Mouse (Mus musculus) left cerebral cortex, postnatal 4 days (tissue): ENCODE measurements at regions not wholly inside any gene's neighbourhood (a gene's known extent, or its start where the extent isn't known, plus 50 kb on each side); places are given as distances from the start of the nearest gene placed in this dataset.

ENCODE experiments used
- microRNA-seq: library from miRNA; unstranded; fragments of <30 nt; microRNA quantifications from one replicate; pipeline ENCODE4 v1.2.0, GENCODE M21; 2022

Small RNA genes lying in the stretch of these regions (microRNA-seq; reads per million reads assigned to microRNA genes)
- 1.8 reads per million for gene Mir124a-2
